Mouse (Mus musculus) midbrain, embryonic 16.5 days (tissue): Measurements from ENCODE around the gene Pcolce2. TPM values are rescaled to one million over a fixed set of nuclear protein-coding genes. Genes with fewer than 3 reads are reported as not detected.

Experiments used
- ATAC-seq: fragments of 200-750 bp; cut with Nextera tagmentation; 2 replicates; pipeline ENCODE4 v1.8.0; 2017; ENCODE audit warnings: moderate TSS enrichment
- H3K27ac ChIP-seq: fragments of 300-500 bp; sonication (generic); 2 replicates; pipeline ENCODE4 v1.5.1; 2014; ENCODE audit warnings: mild to moderate bottlenecking, low read length, mixed read lengths
- H3K27me3 ChIP-seq: fragments of 300-500 bp; sonication (generic); 2 replicates; pipeline ENCODE4 v1.6.1; 2014; ENCODE audit warnings: low read depth, low read length, mixed read lengths; ENCODE audit not compliant: control insufficient read depth, insufficient read depth
- H3K36me3 ChIP-seq: fragments of 300-500 bp; sonication (generic); 2 replicates; pipeline ENCODE4 v1.6.1; 2014; ENCODE audit warnings: mild to moderate bottlenecking, low read length, moderate library complexity, mixed read lengths; ENCODE audit not compliant: control insufficient read depth, insufficient read depth
- H3K4me1 ChIP-seq: fragments of 300-500 bp; sonication (generic); 2 replicates; pipeline ENCODE4 v1.6.1; 2014; ENCODE audit warnings: mild to moderate bottlenecking, low read length, mixed read lengths; ENCODE audit not compliant: control insufficient read depth, insufficient read depth
- H3K4me2 ChIP-seq: fragments of 300-500 bp; sonication (generic); 2 replicates; pipeline ENCODE4 v1.6.1; 2014; ENCODE audit warnings: mild to moderate bottlenecking, low read length, mixed read lengths
- H3K4me3 ChIP-seq: fragments of 300-500 bp; sonication (generic); 2 replicates; pipeline ENCODE4 v1.5.1; 2014; ENCODE audit warnings: low read depth, mild to moderate bottlenecking, low read length, moderate library complexity, mixed read lengths
- H3K9ac ChIP-seq: fragments of 300-500 bp; sonication (generic); 2 replicates; pipeline ENCODE4 v1.6.1; 2014; ENCODE audit warnings: low read depth, low read length, mixed read lengths
- H3K9me3 ChIP-seq: fragments of 300-500 bp; sonication (generic); replicated peaks from 2 replicates; pipeline ENCODE4 v1.6.1; 2014; ENCODE audit warnings: mild to moderate bottlenecking, low read length, mixed read lengths; ENCODE audit not compliant: control insufficient read depth, poor library complexity, severe bottlenecking
- WGBS: fragments of 180-500 bp; shearing (Covaris S2); extraction: QIAGEN DNeasy Blood & Tissue Kit; methylation state at CpG from one replicate; pipeline ENCODE4 v1.1.7; 2014; 5-methylcytosine and 5-hydroxymethylcytosine counted together
- polyA plus RNA-seq: library from polyadenylated mRNA; unstranded; fragments of >200 nt; fragmentation: Nextera tagmentation; extraction: Ambion mirVana; gene quantifications from 2 replicates; pipeline ENCODE4 v1.2.1, GENCODE M21; 2015

Pcolce2 gene
- polyA plus RNA-seq, 1 experiment from 2014 or later = 2.3 TPM

DNA sequence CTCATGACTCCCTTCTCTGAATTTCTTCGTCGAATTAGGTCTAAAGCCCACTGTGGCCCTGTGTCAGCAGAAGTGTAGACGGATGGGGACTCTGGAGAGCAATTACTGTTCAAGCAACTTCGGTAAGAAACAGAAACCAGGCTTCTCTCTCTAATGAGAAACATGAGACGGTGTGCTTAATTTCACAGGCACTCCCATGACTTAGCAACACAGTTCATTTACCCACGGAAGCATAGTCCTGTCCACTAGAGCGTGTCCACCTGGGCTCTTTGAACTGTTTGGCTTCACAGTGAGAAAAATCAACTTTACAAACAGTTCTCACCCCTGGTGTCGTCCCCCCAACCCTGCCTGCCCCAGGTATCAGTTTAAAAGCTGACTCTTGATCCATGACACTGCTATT lies 55.4 kb downstream of the Pcolce2 start:
- H3K9me3 ChIP-seq = no peaks in the 10 kb centered on the region
- no peak overlapping the region for H3K4me3 ChIP-seq
- no peaks in the 10 kb centered on the region for H3K4me1 ChIP-seq
- WGBS = 71% methylated on average over 8 of the region's 8 CpGs
- H3K27ac ChIP-seq = no peak overlapping the region
- no peak overlapping the region for H3K4me2 ChIP-seq
- no peak overlapping the region for H3K9ac ChIP-seq
- H3K36me3 ChIP-seq = no peaks in the 10 kb centered on the region
- H3K27me3 ChIP-seq = no peaks in the 10 kb centered on the region
- no peak for ATAC-seq

DNA sequence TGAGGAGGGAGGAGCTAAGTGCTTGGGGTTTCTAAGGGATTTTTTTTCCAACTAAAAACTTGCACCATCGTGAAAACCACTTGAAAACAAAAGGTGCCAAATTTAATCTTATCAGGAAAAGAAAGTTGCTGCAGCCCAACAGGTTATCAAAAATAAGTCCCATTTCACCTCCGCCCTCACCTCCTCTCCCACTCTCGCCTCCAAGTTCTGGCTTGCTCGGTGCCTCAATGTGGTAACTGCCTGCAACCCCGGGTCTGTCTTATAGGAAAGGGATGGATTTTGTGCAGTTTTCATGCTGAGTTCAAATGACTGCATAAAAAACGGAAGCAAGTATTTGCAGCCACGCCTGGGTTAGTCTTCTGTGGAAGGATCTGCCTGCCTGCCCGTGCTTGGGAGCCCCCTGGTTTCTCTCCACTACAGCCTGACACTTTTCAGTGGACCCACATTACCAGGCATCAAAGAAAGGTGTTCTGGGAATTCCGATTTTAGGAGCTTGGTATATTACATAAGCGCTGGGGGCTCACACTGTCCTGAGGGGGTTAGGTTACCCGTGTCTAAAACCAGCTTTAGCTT lies 56.2 kb downstream of the Pcolce2 start:
- H3K27me3 ChIP-seq = no peaks in the 10 kb centered on the region
- 84% methylated on average over 11 of the region's 11 CpGs for WGBS
- no peak for ATAC-seq

DNA sequence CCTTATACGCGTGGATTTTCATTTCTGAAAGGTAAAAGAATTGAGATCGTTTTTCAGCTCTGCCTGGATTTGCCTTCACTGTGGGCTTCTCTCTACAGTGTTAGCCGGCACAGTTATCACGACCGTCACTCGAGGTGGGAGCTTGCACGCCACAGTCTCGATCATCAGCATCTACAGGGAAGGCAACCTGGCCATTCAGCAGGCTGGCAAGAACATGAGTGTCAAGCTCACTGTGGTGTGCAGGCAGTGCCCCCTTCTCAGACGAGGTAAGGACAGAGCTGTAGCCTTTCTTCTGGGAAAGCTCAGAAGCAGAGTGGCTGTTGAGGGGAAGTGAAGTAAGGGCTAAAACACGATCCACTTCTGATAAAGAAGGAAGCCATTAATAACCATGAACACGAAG lies 57.1 kb downstream of the Pcolce2 start:
- Histone ChIP-seq H3K9ac (no peak overlapping the region), H3K4me3 (no peak overlapping the region), H3K4me1 (no peaks in the 10 kb centered on the region), H3K27ac (no peak overlapping the region), H3K36me3 (no peaks in the 10 kb centered on the region), H3K4me2 (no peak overlapping the region), H3K27me3 (no peaks in the 10 kb centered on the region), H3K9me3 (no peaks in the 10 kb centered on the region)
- no peak for ATAC-seq
- 88% methylated on average over 12 of the region's 12 CpGs for WGBS

More for the DNA sequence above, 56.2 kb downstream of the Pcolce2 start:
- no peaks in the 10 kb centered on the region for H3K9me3 ChIP-seq
- no peak overlapping the region for H3K4me3 ChIP-seq
- H3K4me2 ChIP-seq = no peak overlapping the region
- no peaks in the 10 kb centered on the region for H3K4me1 ChIP-seq
- H3K9ac ChIP-seq = no peak overlapping the region
- H3K27ac ChIP-seq = no peak overlapping the region
- no peaks in the 10 kb centered on the region for H3K36me3 ChIP-seq

DNA sequence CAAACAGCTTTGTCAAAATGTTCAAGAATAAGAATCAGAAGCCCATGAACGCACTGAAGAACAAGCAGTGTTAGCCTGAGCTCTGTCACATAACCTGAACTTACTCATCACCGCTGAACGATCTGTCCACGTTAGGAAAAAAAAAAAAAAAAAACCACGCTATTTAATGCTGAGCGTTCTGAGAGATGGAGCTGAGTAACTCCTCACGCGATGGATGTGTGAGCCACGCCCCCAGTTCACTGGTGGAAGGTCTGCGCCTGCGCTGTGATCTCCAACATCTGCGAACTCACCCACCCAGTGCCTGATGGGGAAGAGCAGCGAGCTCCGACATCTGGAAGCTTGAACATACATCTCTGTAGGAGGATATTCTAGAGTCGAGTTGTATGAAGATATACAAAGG lies 57.6 kb downstream of the Pcolce2 start:
- ATAC-seq = no peak
- no peaks in the 10 kb centered on the region for H3K27me3 ChIP-seq

DNA sequence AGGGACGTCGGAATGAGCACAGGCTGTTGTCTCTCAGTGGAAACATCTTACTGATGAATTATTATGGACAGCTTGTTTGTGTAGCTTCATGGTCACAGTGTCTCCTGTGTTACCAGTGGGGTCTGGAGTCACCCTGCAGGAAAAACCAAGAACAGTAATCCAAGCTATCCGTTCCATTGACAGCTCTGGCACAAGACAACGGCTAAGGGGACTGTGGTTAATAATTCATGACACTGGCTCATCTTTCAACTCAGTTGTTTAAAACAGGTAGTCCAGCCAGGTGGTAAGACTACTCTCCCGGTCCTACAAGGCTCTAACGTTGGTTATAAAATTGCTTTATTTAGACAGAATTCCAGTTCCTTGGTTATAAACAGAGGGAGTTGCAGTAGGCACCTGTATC lies 59.2 kb downstream of the Pcolce2 start:
- no peak for ATAC-seq
- H3K27me3 ChIP-seq = no peaks in the 10 kb centered on the region

More for the DNA sequence above, 57.6 kb downstream of the Pcolce2 start:
- H3K4me1 ChIP-seq = no peaks in the 10 kb centered on the region
- no peaks in the 10 kb centered on the region for H3K36me3 ChIP-seq
- H3K4me2 ChIP-seq = no peak overlapping the region
- no peaks in the 10 kb centered on the region for H3K9me3 ChIP-seq
- 95% methylated on average over 15 of the region's 15 CpGs for WGBS
- no peak overlapping the region for H3K27ac ChIP-seq
- H3K9ac ChIP-seq = no peak overlapping the region
- no peak overlapping the region for H3K4me3 ChIP-seq

DNA sequence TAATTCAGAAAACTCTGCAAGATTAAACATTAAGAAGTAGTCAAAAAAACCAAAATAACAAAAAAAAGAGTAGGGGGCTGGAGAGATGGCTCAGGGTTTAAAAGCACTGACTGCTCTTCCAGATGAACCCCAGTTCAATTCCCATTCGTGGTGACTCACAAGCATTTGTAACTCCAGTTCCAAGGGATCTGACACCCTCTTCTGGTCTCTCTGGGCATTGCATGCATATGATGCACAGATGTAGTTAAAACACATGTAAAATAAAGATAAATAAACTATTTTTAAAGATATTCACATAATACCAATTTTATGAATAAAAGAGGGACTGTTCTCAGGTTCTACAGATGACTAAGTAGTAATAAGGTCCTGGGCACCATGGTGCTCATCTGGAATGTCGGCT lies 60.4 kb downstream of the Pcolce2 start:
- no peaks in the 10 kb centered on the region for H3K36me3 ChIP-seq
- H3K9ac ChIP-seq = no peak overlapping the region
- H3K9me3 ChIP-seq = no peaks in the 10 kb centered on the region
- no peak for ATAC-seq
- H3K4me3 ChIP-seq = no peak overlapping the region
- whole genome bisulfite sequencing = 63% methylated on average over 2 of the region's 2 CpGs
- H3K4me2 ChIP-seq = no peak overlapping the region
- H3K27me3 ChIP-seq = no peaks in the 10 kb centered on the region
- H3K4me1 ChIP-seq = no peaks in the 10 kb centered on the region
- no peak overlapping the region for H3K27ac ChIP-seq

More for the DNA sequence above, 59.2 kb downstream of the Pcolce2 start:
- Histone ChIP-seq H3K27ac (no peak overlapping the region), H3K36me3 (no peaks in the 10 kb centered on the region), H3K9ac (no peak overlapping the region), H3K4me2 (no peak overlapping the region), H3K4me1 (no peaks in the 10 kb centered on the region), H3K9me3 (no peaks in the 10 kb centered on the region), H3K4me3 (no peak overlapping the region)
- 85% methylated on average over 6 of the region's 6 CpGs for WGBS

DNA sequence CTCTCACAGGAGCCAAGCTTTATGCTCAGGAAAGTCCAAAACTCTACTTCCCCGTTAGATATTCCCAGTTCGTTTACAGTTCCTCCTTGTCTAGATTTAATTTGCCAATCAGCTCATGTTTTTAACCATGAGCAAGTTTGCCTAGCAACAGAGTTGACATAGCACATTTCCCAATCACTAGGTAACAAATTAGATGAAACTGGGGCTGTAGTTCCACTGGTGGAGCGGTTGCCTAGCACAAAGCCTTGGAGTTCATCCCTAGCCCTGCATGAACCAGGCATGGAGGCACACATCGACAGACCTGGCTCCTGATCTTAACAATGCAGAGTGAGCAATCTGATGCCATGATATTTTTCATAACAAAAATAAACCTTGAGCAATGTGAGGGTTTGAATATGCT lies 61.9 kb downstream of the Pcolce2 start:
- H3K9me3 ChIP-seq = no peaks in the 10 kb centered on the region

DNA sequence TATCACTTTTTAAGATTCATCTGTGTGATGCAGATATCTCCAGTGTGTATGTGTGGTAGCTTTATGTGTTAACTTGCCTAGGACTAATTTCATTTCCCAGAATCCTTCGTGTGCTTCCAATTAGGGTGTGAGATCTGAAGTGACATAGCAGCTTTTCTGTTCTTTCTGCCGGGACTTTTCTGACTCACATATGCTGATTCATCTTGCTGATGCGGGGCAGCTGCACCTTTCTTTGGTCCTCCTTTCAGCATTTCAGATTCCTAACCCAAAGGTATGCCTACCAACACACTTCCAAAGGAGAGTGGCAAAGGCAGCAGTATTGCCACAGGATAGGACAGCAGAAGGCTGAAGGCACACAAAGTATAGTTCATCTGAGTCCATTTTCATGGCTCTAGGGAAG lies 66.7 kb downstream of the Pcolce2 start:
- peaks cover 11% of the 10 kb centered on the region for H3K36me3 ChIP-seq
- H3K9ac ChIP-seq = no peak overlapping the region
- no peak for ATAC-seq
- H3K4me1 ChIP-seq = no peaks in the 10 kb centered on the region
- no peaks in the 10 kb centered on the region for H3K9me3 ChIP-seq
- H3K4me3 ChIP-seq = no peak overlapping the region
- no peak overlapping the region for H3K4me2 ChIP-seq
- 88% methylated on average over 3 of the region's 3 CpGs for WGBS
- H3K27ac ChIP-seq = no peak overlapping the region
- no peaks in the 10 kb centered on the region for H3K27me3 ChIP-seq

More for the DNA sequence above, 61.9 kb downstream of the Pcolce2 start:
- Histone ChIP-seq H3K4me3 (no peak overlapping the region), H3K4me1 (no peaks in the 10 kb centered on the region), H3K27ac (no peak overlapping the region), H3K4me2 (no peak overlapping the region), H3K27me3 (no peaks in the 10 kb centered on the region), H3K9ac (no peak overlapping the region), H3K36me3 (no peaks in the 10 kb centered on the region)
- 80% methylated on average over 4 of the region's 4 CpGs for WGBS
- no peak for ATAC-seq

DNA sequence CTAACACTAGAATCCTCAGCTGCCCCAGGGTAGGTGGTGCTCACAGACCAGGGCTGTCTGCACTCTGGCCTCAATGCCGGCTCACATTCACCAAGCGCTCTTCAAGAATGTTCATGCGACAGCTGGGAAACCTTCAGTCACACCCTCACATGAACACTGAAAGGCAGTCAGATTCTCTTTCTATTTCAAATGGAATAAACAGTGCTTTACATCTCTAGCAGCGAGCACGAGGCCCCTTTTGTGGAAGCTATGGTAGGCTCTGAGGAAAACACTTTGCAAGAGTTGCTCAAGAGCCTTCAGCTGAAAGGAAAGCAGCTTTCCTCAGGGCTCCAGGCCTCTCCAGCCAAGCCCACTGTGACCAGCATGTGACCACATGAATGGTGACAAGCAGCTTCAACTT lies 68.0 kb downstream of the Pcolce2 start:
- Histone ChIP-seq H3K4me2 (no peak overlapping the region), H3K4me3 (no peak overlapping the region), H3K4me1 (no peaks in the 10 kb centered on the region), H3K9ac (no peak overlapping the region), H3K27ac (no peak overlapping the region), H3K27me3 (no peaks in the 10 kb centered on the region), H3K9me3 (no peaks in the 10 kb centered on the region), H3K36me3 (peaks cover 16% of the 10 kb centered on the region)
- no peak for ATAC-seq
- 90% methylated on average over 5 of the region's 5 CpGs for WGBS
